Mouse (Mus musculus): ENCODE measurements around the gene Lrrc1. TPM values are rescaled to one million over a fixed set of nuclear protein-coding genes. Genes with fewer than 3 reads are reported as not detected.

Gene Lrrc1
- polyA plus RNA-seq, 1 experiment from 2014 or later, result 14.9 TPM

GRCm38 (mm10) chr9:77553465-77553864 is 8.8 kb upstream of the Lrrc1 start:
- WGBS, result 60% methylated on average over 2 of the region's 2 CpGs
- H3K36me3 ChIP-seq (ENCODE audit: control insufficient read depth, insufficient read depth, low read length), result no peaks in the 10 kb centered on the region
- no peak for DNase-seq (ENCODE audit: low spot score)

DNA sequence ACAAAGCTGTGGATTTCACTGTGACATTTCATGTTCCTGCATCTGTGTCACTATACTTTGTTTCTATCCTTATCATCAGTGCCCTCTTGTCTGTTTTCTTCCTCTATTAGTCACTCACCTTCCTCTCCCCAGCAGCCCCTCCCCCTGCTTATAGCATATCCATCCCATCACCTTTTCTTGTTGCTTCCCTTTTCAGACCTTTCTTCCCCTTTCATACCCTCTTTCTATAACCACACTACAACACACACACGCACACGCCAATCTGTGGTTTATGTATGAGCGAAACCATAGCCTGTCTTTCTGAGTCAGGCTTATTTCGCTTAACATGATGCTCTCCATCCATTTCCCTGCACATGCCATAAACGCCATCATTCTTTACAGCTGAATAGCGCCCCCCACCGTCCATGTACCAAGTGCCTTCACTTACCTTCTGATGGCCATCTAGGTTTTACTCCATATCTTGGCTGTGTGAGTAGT is 6.4 kb upstream of the Lrrc1 start:
- H3K9me3 ChIP-seq (ENCODE audit: control insufficient read depth, low read length), result no peaks in the 10 kb centered on the region
- H3K36me3 ChIP-seq (ENCODE audit: control insufficient read depth, insufficient read depth, low read length), result no peaks in the 10 kb centered on the region
- WGBS, result 65% methylated on average over 7 of the region's 7 CpGs
- peak; percentile 24 for DNase-seq (ENCODE audit: low spot score)
- TF ChIP-seq CTCF (IDR thresholded peaks at IDR 0.05; ENCODE audit: low read depth) (peak; percentile 49), EP300 (optimal IDR thresholded peaks at IDR 0.05) (no peak)
- no peak overlapping the region for H3K4me2 ChIP-seq (replicated peaks; ENCODE audit: low read depth)
- H3K9ac ChIP-seq (ENCODE audit: low read length), result no peak overlapping the region
- no peaks in the 10 kb centered on the region for H3K27me3 ChIP-seq (ENCODE audit: control insufficient read depth, insufficient read depth, low read length)
- ATAC-seq (ENCODE audit: low FRiP score, low TSS enrichment), result no peak
- no peak overlapping the region for H3K27ac ChIP-seq (replicated peaks)
- H3K4me1 ChIP-seq (replicated peaks; ENCODE audit: control insufficient read depth, insufficient read depth), result no peaks in the 10 kb centered on the region
- no peak overlapping the region for H3K4me3 ChIP-seq (ENCODE audit: low read depth, low read length)

More at GRCm38 (mm10) chr9:77553465-77553864, 8.8 kb upstream of the Lrrc1 start:
- H3K27ac ChIP-seq (replicated peaks), result no peak overlapping the region
- no peak overlapping the region for H3K9ac ChIP-seq (ENCODE audit: low read length)
- no peak overlapping the region for H3K4me2 ChIP-seq (replicated peaks; ENCODE audit: low read depth)
- TF ChIP-seq EP300 (optimal IDR thresholded peaks at IDR 0.05) (no peak), CTCF (IDR thresholded peaks at IDR 0.05; ENCODE audit: low read depth) (no peak)
- H3K4me1 ChIP-seq (replicated peaks; ENCODE audit: control insufficient read depth, insufficient read depth), result no peaks in the 10 kb centered on the region
- no peaks in the 10 kb centered on the region for H3K27me3 ChIP-seq (ENCODE audit: control insufficient read depth, insufficient read depth, low read length)
- no peaks in the 10 kb centered on the region for H3K9me3 ChIP-seq (ENCODE audit: control insufficient read depth, low read length)
- no peak for ATAC-seq (ENCODE audit: low FRiP score, low TSS enrichment)
- H3K4me3 ChIP-seq (ENCODE audit: low read depth, low read length), result no peak overlapping the region

DNA sequence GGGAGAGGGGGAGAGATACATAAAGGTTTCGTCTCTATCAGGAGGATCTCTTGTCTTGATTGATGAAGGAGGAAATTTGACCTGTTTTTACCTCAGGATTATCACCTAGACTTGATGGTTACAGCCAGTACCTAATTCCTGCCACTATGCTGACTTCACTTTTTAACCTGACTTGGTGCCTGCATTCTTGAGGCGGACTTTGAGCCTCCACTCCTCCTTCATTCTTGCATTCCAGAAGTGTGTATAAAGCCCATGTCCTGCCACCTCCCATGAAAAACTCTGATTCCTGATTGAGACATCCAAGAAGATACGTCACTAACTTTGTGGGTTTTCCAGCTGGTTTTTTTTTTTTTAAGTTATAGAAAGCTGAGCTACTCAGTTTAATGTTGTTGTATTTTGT is 1.3 kb upstream of the Lrrc1 start:
- no peak overlapping the region for H3K4me3 ChIP-seq (ENCODE audit: low read depth, low read length)
- no peaks in the 10 kb centered on the region for H3K36me3 ChIP-seq (ENCODE audit: control insufficient read depth, insufficient read depth, low read length)
- no peak overlapping the region; the same call in 1 of the 2 replicates for H3K4me2 ChIP-seq (replicated peaks; ENCODE audit: low read depth)
- H3K4me1 ChIP-seq (replicated peaks; ENCODE audit: control insufficient read depth, insufficient read depth), result 0 out of 2 replicates have a peak, but pooled peaks cover 4% of the 10 kb centered on the region
- WGBS, result 51% methylated on average over 3 of the region's 3 CpGs
- H3K27me3 ChIP-seq (ENCODE audit: control insufficient read depth, insufficient read depth, low read length), result no peaks in the 10 kb centered on the region
- H3K9me3 ChIP-seq (ENCODE audit: control insufficient read depth, low read length), result no peaks in the 10 kb centered on the region
- TF ChIP-seq CTCF (IDR thresholded peaks at IDR 0.05; ENCODE audit: low read depth) (peak; percentile 65), EP300 (optimal IDR thresholded peaks at IDR 0.05) (no peak)
- H3K27ac ChIP-seq (replicated peaks), result no peak overlapping the region
- ATAC-seq (ENCODE audit: low FRiP score, low TSS enrichment) (peak; percentile 65), DNase-seq (ENCODE audit: low spot score) (peak; percentile 53)
- H3K9ac ChIP-seq (ENCODE audit: low read length), result no peak overlapping the region

DNA sequence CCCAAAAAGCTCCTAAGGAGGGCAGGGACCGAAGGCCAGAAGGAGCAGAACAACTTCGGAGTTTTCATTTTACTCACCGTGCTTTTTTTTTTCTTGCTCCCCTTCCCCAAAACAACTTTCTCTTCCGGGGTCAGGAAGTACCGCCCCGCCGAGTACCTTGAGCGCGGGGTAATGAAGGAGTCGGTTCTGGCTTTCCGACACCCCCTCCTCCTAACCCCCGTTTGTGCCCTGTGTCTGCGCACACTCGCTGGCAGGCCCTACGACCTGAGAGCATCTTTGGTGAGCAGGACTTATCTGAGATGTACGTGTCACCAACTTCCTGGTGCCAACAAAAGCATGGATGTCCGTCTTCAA is 375 bp upstream of the Lrrc1 start:
- TF ChIP-seq EP300 (optimal IDR thresholded peaks at IDR 0.05), result no peak
- TF ChIP-seq CTCF (IDR thresholded peaks at IDR 0.05; ENCODE audit: low read depth), result no peak
- no peak for DNase-seq (ENCODE audit: low spot score)
- Histone ChIP-seq H3K4me2 (replicated peaks; ENCODE audit: low read depth) (peak overlapping the region; percentile 91), H3K36me3 (ENCODE audit: control insufficient read depth, insufficient read depth, low read length) (no peaks in the 10 kb centered on the region), H3K4me3 (ENCODE audit: low read depth, low read length) (peak overlapping the region; percentile 78), H3K27me3 (ENCODE audit: control insufficient read depth, insufficient read depth, low read length) (no peaks in the 10 kb centered on the region), H3K4me1 (replicated peaks; ENCODE audit: control insufficient read depth, insufficient read depth) (0 out of 2 replicates have a peak, but pooled peaks cover 4% of the 10 kb centered on the region), H3K27ac (replicated peaks) (peak overlapping the region; percentile 90), H3K9me3 (ENCODE audit: control insufficient read depth, low read length) (no peaks in the 10 kb centered on the region), H3K9ac (ENCODE audit: low read length) (peak overlapping the region; percentile 80)
- no peak for ATAC-seq (ENCODE audit: low FRiP score, low TSS enrichment)
- under 1% methylated on average over 17 of the region's 17 CpGs for WGBS

GRCm38 (mm10) chr9:77543351-77544321 is 1.0 kb downstream of the Lrrc1 start:
- H3K4me3 ChIP-seq (ENCODE audit: low read depth, low read length), result peak overlapping the region; percentile 78
- ATAC-seq (ENCODE audit: low FRiP score, low TSS enrichment) (peak; percentile 58), DNase-seq (ENCODE audit: low spot score) (peak; percentile 78)
- H3K9ac ChIP-seq (ENCODE audit: low read length), result peak overlapping the region; percentile 80
- H3K27me3 ChIP-seq (ENCODE audit: control insufficient read depth, insufficient read depth, low read length), result no peaks in the 10 kb centered on the region
- peak overlapping the region; percentile 90 for H3K27ac ChIP-seq (replicated peaks)
- H3K9me3 ChIP-seq (ENCODE audit: control insufficient read depth, low read length), result no peaks in the 10 kb centered on the region
- 2% methylated on average over 40 of the region's 40 CpGs for WGBS
- H3K4me1 ChIP-seq (replicated peaks; ENCODE audit: control insufficient read depth, insufficient read depth), result 0 out of 2 replicates have a peak, but pooled peaks cover 4% of the 10 kb centered on the region
- H3K4me2 ChIP-seq (replicated peaks; ENCODE audit: low read depth), result peak overlapping the region; percentile 91
- no peak for TF ChIP-seq EP300 (optimal IDR thresholded peaks at IDR 0.05)
- TF ChIP-seq CTCF (IDR thresholded peaks at IDR 0.05; ENCODE audit: low read depth), result peak; percentile 47
- H3K36me3 ChIP-seq (ENCODE audit: control insufficient read depth, insufficient read depth, low read length), result no peaks in the 10 kb centered on the region

- TF ChIP-seq EP300 (optimal IDR thresholded peaks at IDR 0.05) (no peak), CTCF (IDR thresholded peaks at IDR 0.05; ENCODE audit: low read depth) (no peak)
- ATAC-seq (ENCODE audit: low FRiP score, low TSS enrichment) (no peak), DNase-seq (ENCODE audit: low spot score) (no peak)
- Histone ChIP-seq H3K4me3 (ENCODE audit: low read depth, low read length) (no peak overlapping the region), H3K27me3 (ENCODE audit: control insufficient read depth, insufficient read depth, low read length) (no peaks in the 10 kb centered on the region), H3K36me3 (ENCODE audit: control insufficient read depth, insufficient read depth, low read length) (no peaks in the 10 kb centered on the region), H3K9me3 (ENCODE audit: control insufficient read depth, low read length) (no peaks in the 10 kb centered on the region), H3K9ac (ENCODE audit: low read length) (no peak overlapping the region), H3K4me2 (replicated peaks; ENCODE audit: low read depth) (no peak overlapping the region), H3K27ac (replicated peaks) (no peak overlapping the region), H3K4me1 (replicated peaks; ENCODE audit: control insufficient read depth, insufficient read depth) (0 out of 2 replicates have a peak, but pooled peaks cover 6% of the 10 kb centered on the region)
- 95% methylated on average over 7 of the region's 7 CpGs for WGBS
These were observed 3.1 kb downstream of the Lrrc1 start for GRCm38 (mm10) chr9:77541556-77541955.

Measured in stomach, postnatal 0 days (tissue).